Mouse (Mus musculus) layer of hippocampus, adult 2 months (tissue): ENCODE data around the gene Sart3. TPM values are rescaled to one million over a fixed set of nuclear protein-coding genes. Genes with fewer than 3 reads are reported as not detected.
"Not testable (repeated sequence)": the region's sequence is repeated elsewhere in the genome, so short reads cannot be mapped to it uniquely, and the experiment has no call there.

Experiments
- DNase-seq, 2 experiments: peaks; one replicate each; pipeline ENCODE4 v3.0.0; 2022; ENCODE audit warnings: low spot score in 2 of 2
- H3K27ac ChIP-seq: fragments of 200-600 bp; 2 replicates; pipeline ENCODE4 v1.8.1; 2022
- H3K4me3 ChIP-seq: fragments of 200-600 bp; 2 replicates; pipeline ENCODE4 v1.8.1; 2022; ENCODE audit warnings: mild to moderate bottlenecking
- CTCF ChIP-seq: fragments of 200-600 bp; conservative IDR thresholded peaks from 2 replicates; pipeline ENCODE4 v1.8.1; 2022; ENCODE audit warnings: antibody characterized with exemption, mild to moderate bottlenecking, moderate library complexity
- total RNA-seq, 2 experiments: library from RNA; stranded (reverse); gene quantifications; 2 replicates each; pipeline ENCODE4 v1.2.3; 2021

The Sart3 gene
- total RNA-seq, 2 experiments from 2014 or later, result 53.5 to 54.4 TPM

DNA sequence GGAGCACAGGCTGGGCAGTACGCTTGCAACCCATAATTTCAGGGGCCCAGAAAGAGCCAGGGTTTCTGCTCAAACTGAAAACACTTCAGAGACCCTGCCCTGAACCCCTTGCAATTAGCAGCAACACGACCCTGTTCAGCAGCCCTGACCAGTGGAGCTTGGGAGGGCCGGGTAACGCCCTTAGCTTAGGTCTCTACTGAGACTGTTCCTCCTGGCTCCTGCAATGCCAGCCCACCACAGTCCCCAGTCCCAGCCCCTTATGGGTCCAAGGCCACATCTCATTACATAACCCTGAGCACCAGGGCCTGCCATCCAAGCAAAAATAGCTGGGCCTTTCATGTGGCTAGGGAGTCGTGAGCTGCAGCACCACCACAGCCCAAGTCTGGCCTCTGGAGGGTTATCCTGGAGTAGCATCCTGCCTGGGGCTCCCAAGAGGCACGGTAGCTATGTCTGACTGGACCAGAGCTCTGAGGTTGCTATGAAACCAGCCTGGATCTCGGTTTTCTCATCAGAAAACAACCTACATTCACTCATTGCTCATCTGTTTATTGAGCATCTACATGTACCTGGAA lies 32.2 kb upstream of the Sart3 start:
- Histone ChIP-seq H3K27ac (no peak overlapping the region), H3K4me3 (no peak overlapping the region)
- TF ChIP-seq CTCF, result no peak
- no peak for DNase-seq

- DNase-seq, result no peak
- peak within 1 kb of the TSS; percentile 17; the same call in 1 of the 2 replicates for H3K4me3 ChIP-seq
- H3K27ac ChIP-seq, result no peak within 1 kb of the TSS
- TF ChIP-seq CTCF, result no peak
These were observed 28.0 kb upstream of the Sart3 start, which contains the start of gene Tmem119 for GRCm38 (mm10) chr5:113800280-113800679. Gene Tmem119, minus strand, starts transcription at chr5:113800516.

GRCm38 (mm10) chr5:113799691-113800090 lies 27.4 kb upstream of the Sart3 start:
- no peak for TF ChIP-seq CTCF
- Histone ChIP-seq H3K4me3 (peak overlapping the region; percentile 17; the same call in 1 of the 2 replicates), H3K27ac (no peak overlapping the region)
- no peak for DNase-seq

DNA sequence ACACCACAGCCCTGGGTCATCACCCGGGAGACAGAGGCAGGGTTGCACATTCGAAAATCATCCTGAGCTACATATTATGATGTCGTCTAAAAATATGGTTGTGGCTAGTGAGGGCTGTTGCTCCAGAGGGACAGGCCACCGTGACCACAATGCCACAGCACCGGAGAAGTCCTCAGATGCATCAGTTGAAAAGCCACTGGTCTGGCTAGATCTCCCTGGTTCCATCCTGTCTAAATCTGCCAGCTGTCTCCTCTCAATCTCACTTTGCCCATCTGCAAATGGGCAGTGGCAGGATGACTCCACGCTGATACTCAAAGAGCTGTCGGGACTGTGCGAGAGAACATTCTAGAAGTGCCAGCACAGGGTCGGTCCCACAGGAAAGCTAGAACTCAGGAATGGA lies 26.2 kb upstream of the Sart3 start:
- TF ChIP-seq CTCF, result no peak
- H3K27ac ChIP-seq, result no peak overlapping the region
- DNase-seq, result no peak
- no peak overlapping the region; the same call in 1 of the 2 replicates for H3K4me3 ChIP-seq

- no peak overlapping the region for H3K4me3 ChIP-seq
- DNase-seq, result no peak
- no peak for TF ChIP-seq CTCF
- no peak overlapping the region for H3K27ac ChIP-seq
These were observed 25.0 kb upstream of the Sart3 start for GRCm38 (mm10) chr5:113797149-113797882.

GRCm38 (mm10) chr5:113796401-113797148 lies 24.3 kb upstream of the Sart3 start:
- TF ChIP-seq CTCF, result no peak
- H3K4me3 ChIP-seq, result no peak overlapping the region

DNA sequence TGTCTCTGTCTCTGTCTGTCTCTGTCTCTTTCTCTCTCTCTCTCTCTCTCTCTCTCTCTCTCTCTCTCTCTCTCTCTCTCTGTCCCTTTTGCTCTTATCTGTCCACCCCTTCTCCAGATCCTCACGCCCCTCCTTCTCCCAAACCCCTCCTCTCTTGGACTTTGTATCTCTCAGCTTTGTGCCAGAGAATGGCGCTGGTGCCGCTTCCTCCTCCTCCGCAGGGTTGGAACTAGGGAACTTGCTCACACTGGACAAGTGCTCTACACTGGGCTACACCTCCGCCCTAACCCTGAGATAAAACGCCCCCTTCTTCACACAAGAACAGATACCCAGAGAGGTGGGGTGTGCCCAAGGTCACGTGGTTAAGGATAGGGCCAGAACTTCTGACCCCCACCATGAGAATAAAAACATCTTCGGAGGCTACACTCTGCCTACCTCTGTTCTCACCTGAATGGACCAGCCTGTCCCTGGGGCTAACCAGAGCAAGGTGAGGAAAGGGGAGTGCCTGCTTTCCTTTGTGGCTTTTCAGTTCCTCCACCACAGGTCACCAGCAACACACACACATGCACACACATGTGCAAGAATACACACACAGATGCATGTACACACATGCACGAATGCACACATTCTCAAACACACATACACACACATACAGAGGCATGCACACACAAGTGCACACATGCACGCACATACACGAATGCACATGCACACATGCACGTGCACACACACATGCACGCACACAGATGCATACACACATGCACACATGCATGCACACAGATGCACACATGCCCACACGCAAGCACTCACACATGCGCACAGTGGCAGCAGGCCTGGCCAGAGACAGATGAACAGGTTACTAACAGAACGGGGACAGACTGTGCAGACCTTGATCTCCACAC lies 19.1 kb upstream of the Sart3 start:
- no peak for DNase-seq
- no peak overlapping the region for H3K27ac ChIP-seq
- no peak for TF ChIP-seq CTCF

More at GRCm38 (mm10) chr5:113796401-113797148, 24.3 kb upstream of the Sart3 start:
- no peak for DNase-seq
- H3K27ac ChIP-seq, result no peak overlapping the region

GRCm38 (mm10) chr5:113790453-113791196 lies 18.3 kb upstream of the Sart3 start:
- H3K27ac ChIP-seq, result no peak overlapping the region
- DNase-seq, result no peak
- TF ChIP-seq CTCF, result no peak

More for the DNA sequence above, 19.1 kb upstream of the Sart3 start:
- H3K4me3 ChIP-seq, result no peak overlapping the region

DNA sequence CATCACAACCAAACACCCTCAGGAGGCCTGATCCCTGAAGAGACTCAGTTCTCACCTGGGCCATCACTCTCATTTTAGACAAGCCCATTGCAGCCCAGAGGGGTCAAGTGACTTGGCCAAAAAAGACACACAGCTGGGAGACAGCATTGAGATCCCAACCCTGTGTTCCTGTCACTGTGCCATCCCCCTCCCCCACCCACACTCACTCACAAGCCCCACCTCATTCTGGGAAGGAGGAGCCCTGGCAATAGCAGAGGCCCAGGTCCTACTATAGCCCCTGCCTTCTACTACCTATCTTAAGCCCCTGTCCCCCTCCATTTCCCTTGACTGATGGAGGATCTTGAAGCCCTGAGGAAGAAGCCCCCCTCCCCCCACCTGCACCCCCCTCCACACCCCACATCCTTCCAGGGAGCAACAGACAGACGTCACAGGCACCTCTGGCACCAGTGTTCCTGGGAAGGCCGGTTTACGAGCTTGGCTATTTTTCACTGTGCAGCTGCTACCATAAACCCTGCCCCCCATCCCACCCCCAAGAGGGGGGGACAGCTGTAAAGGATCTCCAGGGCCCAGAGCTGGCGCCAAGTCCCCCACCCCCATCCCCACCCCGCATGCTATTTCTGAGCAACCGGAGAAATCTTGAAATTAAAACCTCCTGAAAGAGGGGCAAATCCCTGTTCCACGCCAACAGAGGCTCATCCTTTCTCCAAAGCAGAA lies 16.9 kb upstream of the Sart3 start:
- DNase-seq, result no peak
- no peak overlapping the region for H3K4me3 ChIP-seq
- TF ChIP-seq CTCF, result no peak
- H3K27ac ChIP-seq, result no peak overlapping the region

More at GRCm38 (mm10) chr5:113790453-113791196, 18.3 kb upstream of the Sart3 start:
- H3K4me3 ChIP-seq, result no peak overlapping the region

- DNase-seq, result no peak
- Histone ChIP-seq H3K27ac (no peak overlapping the region), H3K4me3 (no peak overlapping the region)
- TF ChIP-seq CTCF, result no peak
These were observed 16.3 kb upstream of the Sart3 start for GRCm38 (mm10) chr5:113788645-113789044.

DNA sequence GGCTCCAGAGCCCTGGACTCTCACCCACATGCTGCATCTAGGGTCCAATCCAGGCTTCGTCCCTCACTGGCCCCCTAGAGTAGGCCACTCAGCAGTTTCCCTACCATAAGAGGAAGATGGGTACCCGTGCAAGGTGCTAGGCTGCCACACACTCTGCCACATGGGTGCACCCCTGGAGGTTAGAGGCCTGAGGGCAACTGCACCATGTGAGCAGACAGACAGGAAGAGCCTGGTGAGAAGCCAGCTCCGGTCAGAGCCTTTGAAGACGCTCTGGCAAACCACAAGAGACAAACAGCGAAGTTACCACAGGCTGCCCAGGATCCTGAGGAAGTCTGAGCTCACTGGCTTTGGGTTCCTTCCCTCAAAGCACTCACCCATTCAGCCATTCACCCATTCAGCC lies 14.7 kb upstream of the Sart3 start:
- DNase-seq, result no peak
- H3K4me3 ChIP-seq, result no peak overlapping the region
- TF ChIP-seq CTCF, result no peak
- H3K27ac ChIP-seq, result no peak overlapping the region

- not testable (repeated sequence) for DNase-seq, H3K4me3 ChIP-seq
- peak overlapping the region; percentile 53; the same call in 1 of the 2 replicates for H3K27ac ChIP-seq
These were observed 11.8 kb upstream of the Sart3 start for GRCm38 (mm10) chr5:113784104-113784503.
